Mouse (Mus musculus): Measurements from ENCODE around the gene Igsf8.

GRCm38 (mm10) chr1:172293449-172293848 lies 32.0 kb downstream of the Igsf8 start:
- TF ChIP-seq CTCF (IDR thresholded peaks at IDR 0.05; ENCODE audit: control insufficient read depth, insufficient read depth, low read length) (no peak), POLR2A (IDR thresholded peaks at IDR 0.05; ENCODE audit: borderline replicate concordance, control insufficient read depth, low read depth, low read length) (no peak)
